ENCODE assay signal across 8 mouse cellular contexts in the genomic region with DNA sequence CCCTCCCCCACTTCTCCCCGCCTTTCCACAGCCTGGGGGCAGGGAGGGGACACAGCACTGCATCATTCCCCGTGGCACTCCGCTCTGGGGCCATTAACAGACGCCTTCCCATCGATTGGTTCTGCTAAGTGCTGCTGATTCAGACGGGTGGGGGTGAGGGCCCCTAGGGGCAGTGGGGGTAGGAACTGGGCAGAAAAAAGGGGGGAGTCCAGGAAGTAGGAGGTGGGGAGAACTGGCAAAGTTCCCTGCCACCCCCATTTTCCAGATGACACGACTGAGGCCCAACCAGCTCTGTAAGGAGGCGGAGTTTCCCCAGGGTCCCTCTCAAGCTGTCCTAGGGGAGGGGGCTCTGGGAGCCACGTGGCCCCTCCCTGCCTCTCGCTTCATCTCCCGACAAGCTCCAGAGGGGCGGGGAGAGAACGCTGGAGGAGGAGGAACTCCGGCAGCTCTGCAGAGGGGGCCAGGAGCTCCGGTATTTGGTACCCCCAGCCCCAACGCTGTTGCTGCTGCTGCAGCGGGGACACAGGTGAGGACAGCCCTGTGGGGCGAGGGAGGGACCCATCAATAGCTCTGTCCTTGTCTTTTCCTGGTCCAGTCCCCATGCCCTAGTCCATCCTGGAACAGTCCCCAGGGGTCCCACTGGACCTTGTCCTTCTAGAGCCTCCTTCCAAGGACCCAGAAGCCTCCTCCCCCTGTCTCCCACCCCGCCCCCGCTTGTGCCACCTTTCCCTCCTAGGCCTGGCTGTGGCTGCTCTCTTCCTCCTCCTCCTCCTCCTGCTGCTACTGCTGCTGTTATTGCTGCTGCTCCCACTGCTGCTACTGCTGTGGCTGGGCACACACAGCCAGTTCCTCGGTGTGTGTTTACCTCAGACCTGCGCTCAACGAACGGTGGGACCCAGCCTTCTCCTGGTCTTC. TPM values are rescaled to one million over a fixed set of nuclear protein-coding genes. Genes with fewer than 3 reads are reported as not detected.
A peak's percentile ranks its signal among the peaks of the same experiment; 100 is the strongest.
DNase-seq lines count a peak whose midpoint lies in the region; ATAC-seq and TF ChIP-seq lines count a peak whose summit lies in the region.

A gene (plus strand): TSS at position 425 of the 915 bp plus-strand sequence.

- 23% methylated on average over 14 of the region's 24 CpGs for WGBS in embryonic facial prominence, embryonic 14.5 days
- 11% methylated on average over 20 of the region's 24 CpGs for WGBS in heart, embryonic 13.5 days
- WGBS in stomach, postnatal 0 days = 13% methylated on average over 21 of the region's 24 CpGs

- no peak for TF ChIP-seq POLR2A in CH12.LX (IDR thresholded peaks at IDR 0.05; ENCODE audit: low read depth, low read length)

- no peak within 1 kb of the TSS for H3K4me2 ChIP-seq in CH12.LX (ENCODE audit: insufficient read depth, low read depth, poor library complexity, severe bottlenecking)
- H3K4me2 ChIP-seq in embryonic facial prominence, embryonic 14.5 days (ENCODE audit: low read depth, low read length) = peak within 1 kb of the TSS; percentile 64
- H3K4me2 ChIP-seq in heart, embryonic 13.5 days = peak within 1 kb of the TSS; percentile 75
- H3K4me2 ChIP-seq in stomach, postnatal 0 days (replicated peaks; ENCODE audit: low read depth) = peak within 1 kb of the TSS; percentile 49

- TF ChIP-seq RAD21 in CH12.LX (IDR thresholded peaks at IDR 0.05; ENCODE audit: low read depth, low read length) = no peak

- H3K9me3 ChIP-seq in CH12.LX (replicated peaks; ENCODE audit: low read length) = no peaks in the 10 kb centered on the region
- no peaks in the 10 kb centered on the region for H3K9me3 ChIP-seq in embryonic facial prominence, embryonic 14.5 days (ENCODE audit: control insufficient read depth, low read length)
- no peaks in the 10 kb centered on the region for H3K9me3 ChIP-seq in heart, embryonic 13.5 days
- H3K9me3 ChIP-seq in stomach, postnatal 0 days (ENCODE audit: control insufficient read depth, low read length) = no peaks in the 10 kb centered on the region

- no peak for TF ChIP-seq EP300 in CH12.LX (IDR thresholded peaks at IDR 0.05; ENCODE audit: low read length)
- TF ChIP-seq EP300 in stomach, postnatal 0 days (optimal IDR thresholded peaks at IDR 0.05) = no peak

- no peak for TF ChIP-seq CTCF in CH12.LX (conservative IDR thresholded peaks at IDR 0.05 in 1 of 2, IDR thresholded peaks at IDR 0.05 in 1 of 2; ENCODE audit: low read depth in 2 of 2, low read length in 2 of 2)
- no peak for TF ChIP-seq CTCF in stomach, postnatal 0 days (IDR thresholded peaks at IDR 0.05; ENCODE audit: low read depth)

- dilution Hi-C loops in CH12.LX (cut with MboI; ENCODE audit: extremely low pct_ligation_motif_present, extremely low pct_unique_long_range_greater_than_20kb, low sequenced_read_pairs) = no loop called here

- no peaks in the 10 kb centered on the region for H3K79me2 ChIP-seq in CH12.LX (replicated peaks; ENCODE audit: control insufficient read depth, extremely low read depth, insufficient read depth, poor library complexity, severe bottlenecking)

- H3K9ac ChIP-seq in CH12.LX (ENCODE audit: insufficient read depth, low read depth) = no peak within 1 kb of the TSS
- H3K9ac ChIP-seq in embryonic facial prominence, embryonic 14.5 days (ENCODE audit: low read depth, low read length) = peak within 1 kb of the TSS; percentile 60
- peak within 1 kb of the TSS; percentile 74 for H3K9ac ChIP-seq in heart, embryonic 13.5 days
- peak within 1 kb of the TSS; percentile 27; the same call in 1 of the 2 replicates for H3K9ac ChIP-seq in stomach, postnatal 0 days (ENCODE audit: low read length)

- peaks cover 24 to 45% of the 10 kb centered on the region in 2 experiments for H3K36me3 ChIP-seq in CH12.LX (replicated peaks in 1 of 2; ENCODE audit: control insufficient read depth in 1 of 2, insufficient read depth in 1 of 2, low read length in 1 of 2)
- peaks cover 7% of the 10 kb centered on the region for H3K36me3 ChIP-seq in embryonic facial prominence, embryonic 14.5 days (ENCODE audit: control insufficient read depth, insufficient read depth, low read length)
- H3K36me3 ChIP-seq in heart, embryonic 13.5 days = peaks cover 25% of the 10 kb centered on the region
- no peaks in the 10 kb centered on the region for H3K36me3 ChIP-seq in stomach, postnatal 0 days (ENCODE audit: control insufficient read depth, insufficient read depth, low read length)

- ATAC-seq in embryonic facial prominence, embryonic 14.5 days (ENCODE audit: low read depth) = peak; percentile 77
- ATAC-seq in heart, embryonic 13.5 days (ENCODE audit: extremely low read depth, insufficient number of reproducible peaks, low FRiP score, low TSS enrichment) = peak; percentile 25; the same call in 1 of the 2 replicates
- ATAC-seq in stomach, postnatal 0 days (ENCODE audit: low FRiP score, low TSS enrichment) = peak; percentile 75

- no peak within 1 kb of the TSS for H3K27ac ChIP-seq in CH12.LX (ENCODE audit: insufficient read depth, low read depth)
- no peak within 1 kb of the TSS for H3K27ac ChIP-seq in embryonic facial prominence, embryonic 14.5 days (replicated peaks; ENCODE audit: low read depth, low read length)
- no peak within 1 kb of the TSS for H3K27ac ChIP-seq in heart, embryonic 13.5 days (replicated peaks)
- no peak within 1 kb of the TSS for H3K27ac ChIP-seq in stomach, postnatal 0 days (replicated peaks)

- H3K4me1 ChIP-seq in CH12.LX (ENCODE audit: control insufficient read depth in 1 of 2, insufficient read depth in 2 of 2) = peaks cover 0 to 31% of the 10 kb centered on the region in 2 experiments; a peak in 2 of 4 replicates
- no peaks in the 10 kb centered on the region for H3K4me1 ChIP-seq in embryonic facial prominence, embryonic 14.5 days (ENCODE audit: control insufficient read depth, insufficient read depth, low read length)
- H3K4me1 ChIP-seq in heart, embryonic 13.5 days = peaks cover 7% of the 10 kb centered on the region
- H3K4me1 ChIP-seq in stomach, postnatal 0 days (replicated peaks; ENCODE audit: control insufficient read depth, insufficient read depth) = no peaks in the 10 kb centered on the region

- H3K27me3 ChIP-seq in CH12.LX (replicated peaks) = no peaks in the 10 kb centered on the region
- no peaks in the 10 kb centered on the region for H3K27me3 ChIP-seq in embryonic facial prominence, embryonic 14.5 days (replicated peaks; ENCODE audit: control insufficient read depth, insufficient read depth, low read length)
- H3K27me3 ChIP-seq in heart, embryonic 13.5 days (replicated peaks) = no peaks in the 10 kb centered on the region
- H3K27me3 ChIP-seq in stomach, postnatal 0 days (ENCODE audit: control insufficient read depth, insufficient read depth, low read length) = no peaks in the 10 kb centered on the region

- DNase-seq in CH12.LX (ENCODE audit: extremely low read depth) (peak; percentile 50), R1 (ENCODE audit: low read depth, low spot score) (peak; percentile 85)
- DNase-seq in embryonic facial prominence, embryonic 14.5 days (ENCODE audit: low spot score) = peak; percentile 70
- peak; percentile 37 to 62 for DNase-seq in layer of hippocampus, postnatal 14 days (ENCODE audit: low spot score in 2 of 2)
- peak; percentile 29 for DNase-seq in mesoderm, embryonic 11.5 days (ENCODE audit: low read depth, low spot score)
- DNase-seq in stomach, postnatal 0 days (ENCODE audit: low spot score) = peak; percentile 20
- DNase-seq in ovary, postnatal 10 days (ENCODE audit: low spot score) = no peak

- in situ Hi-C loops in CH12.LX (cut with MboI; ENCODE audit: low pct_ligation_motif_present, low pct_unique_long_range_greater_than_20kb, low sequenced_read_pairs) = no loop called here

- peak within 1 kb of the TSS; percentile 11 to 57 (median 23) for H3K4me3 ChIP-seq in CH12.LX (replicated peaks in 1 of 3; ENCODE audit: low read depth in 2 of 3, low read length in 2 of 3, poor library complexity in 1 of 3)
- peak within 1 kb of the TSS; percentile 42 for H3K4me3 ChIP-seq in embryonic facial prominence, embryonic 14.5 days (ENCODE audit: low read depth, low read length)
- peak within 1 kb of the TSS; percentile 53 for H3K4me3 ChIP-seq in heart, embryonic 13.5 days
- H3K4me3 ChIP-seq in stomach, postnatal 0 days (ENCODE audit: low read depth, low read length) = peak within 1 kb of the TSS; percentile 44

TF ChIP-seq in CH12.LX, 34 proteins besides CTCF, POLR2A, EP300 and RAD21:
- TF ChIP-seq MAZ (IDR thresholded peaks at IDR 0.05; ENCODE audit: low read depth, low read length) (0 out of 2 replicates have a peak, but pooled peaks have one; percentile 9), JUN (IDR thresholded peaks at IDR 0.05; ENCODE audit: insufficient read depth, low read depth, low read length) (no peak), CHD2 (IDR thresholded peaks at IDR 0.05; ENCODE audit: low read length) (peak; percentile 32; the same call in 1 of the 2 replicates)
TF ChIP-seq in CH12.LX: peak in this region for 2.

RNA-seq across cellular contexts. Expression of the gene that starts here (rescaled TPM):
- total RNA-seq in CH12.LX (2012; rRNA removed) (0.38 and 0.51 TPM in 2 replicates), CH12.LX (2014; rRNA removed) (0.57 and 0.63 TPM in 2 replicates)
- polyA plus RNA-seq in CH12.LX (2012; ENCODE audit: insufficient read length, low read depth) = 3.1 and 3.4 TPM in 2 replicates
- polyA plus RNA-seq in embryonic facial prominence, embryonic 14.5 days (2014; fragmentation: Nextera tagmentation; extraction: Ambion mirVana) = 3.2 and 3.5 TPM in 2 replicates
- polyA plus RNA-seq in heart, embryonic 13.5 days (2015; fragmentation: Nextera tagmentation; extraction: Ambion mirVana) = 0.72 and 1.2 TPM in 2 replicates
- 10 to 100 TPM in 1 of 2 experiments, 1 to 10 TPM in 1; 9.8 to 10.0 TPM for total RNA-seq in layer of hippocampus, postnatal 14 days (2021)
- 0.42 and 0.92 TPM in 2 replicates for polyA plus RNA-seq in stomach, postnatal 0 days (2015; fragmentation: Nextera tagmentation; extraction: Ambion mirVana)

Comparison
In these comparisons a context has a peak if more than half of its experiments do, and no peak if none do; other contexts are left out.
1. RNA of the gene that starts here (total RNA-seq): 9.8 to 10.0 TPM in layer of hippocampus, postnatal 14 days; 0.38 to 0.63 TPM in CH12.LX; every median in the first group is over 4 times any median in the second.
2. Peak in DNase-seq, ATAC-seq, H3K4me3 ChIP-seq, H3K9ac ChIP-seq and H3K4me2 ChIP-seq in stomach, postnatal 0 days; RNA of the gene not detected or under 1 TPM.
3. ATAC-seq: peak in every context shown above with its lines; median percentile 77 in embryonic facial prominence, embryonic 14.5 days; 75 in stomach, postnatal 0 days; 25 in heart, embryonic 13.5 days.
4. Peak in every context shown above with its lines, with median percentiles within 50 percentile points of each other: H3K4me3 ChIP-seq.